Mouse (Mus musculus): ENCODE results near the gene Kcnj11. TPM values are rescaled to one million over a fixed set of nuclear protein-coding genes. Genes with fewer than 3 reads are reported as not detected.

The Kcnj11 gene
- polyA plus RNA-seq, 1 experiment from 2014 or later, result 2.7 TPM

GRCm38 (mm10) chr7:46130723-46131122 is 30.2 kb upstream of the Kcnj11 start:
- H3K4me2 ChIP-seq (ENCODE audit: low read length), result no peak overlapping the region
- H3K4me1 ChIP-seq (ENCODE audit: control insufficient read depth, insufficient read depth, low read length), result peaks cover 14% of the 10 kb centered on the region

GRCm38 (mm10) chr7:46129463-46130179 is 29.1 kb upstream of the Kcnj11 start:
- no peaks in the 10 kb centered on the region for H3K9me3 ChIP-seq (replicated peaks; ENCODE audit: control insufficient read depth, low read length)
- no peak for DNase-seq (ENCODE audit: low spot score)
- peak; percentile 37; the same call in 1 of the 2 replicates for ATAC-seq
- H3K36me3 ChIP-seq (ENCODE audit: control insufficient read depth, insufficient read depth, low read length), result no peaks in the 10 kb centered on the region
- no peak overlapping the region for H3K4me2 ChIP-seq (ENCODE audit: low read length)
- no peak overlapping the region for H3K9ac ChIP-seq (ENCODE audit: low read length)
- 40% methylated on average over 7 of the region's 7 CpGs for WGBS
- H3K27ac ChIP-seq (ENCODE audit: low read depth, low read length), result no peak overlapping the region
- no peaks in the 10 kb centered on the region for H3K27me3 ChIP-seq (replicated peaks; ENCODE audit: control insufficient read depth, insufficient read depth, low read length)
- H3K4me3 ChIP-seq (ENCODE audit: low read depth, low read length), result no peak overlapping the region
- H3K4me1 ChIP-seq (ENCODE audit: control insufficient read depth, insufficient read depth, low read length), result peaks cover 13% of the 10 kb centered on the region

More at GRCm38 (mm10) chr7:46130723-46131122, 30.2 kb upstream of the Kcnj11 start:
- Histone ChIP-seq H3K4me3 (ENCODE audit: low read depth, low read length) (no peak overlapping the region), H3K9ac (ENCODE audit: low read length) (no peak overlapping the region), H3K27ac (ENCODE audit: low read depth, low read length) (no peak overlapping the region), H3K9me3 (replicated peaks; ENCODE audit: control insufficient read depth, low read length) (no peaks in the 10 kb centered on the region), H3K36me3 (ENCODE audit: control insufficient read depth, insufficient read depth, low read length) (no peaks in the 10 kb centered on the region), H3K27me3 (replicated peaks; ENCODE audit: control insufficient read depth, insufficient read depth, low read length) (no peaks in the 10 kb centered on the region)
- DNase-seq (ENCODE audit: low spot score), result no peak
- 69% methylated on average over 7 of the region's 7 CpGs for WGBS
- no peak for ATAC-seq

GRCm38 (mm10) chr7:46128196-46128595 is 27.6 kb upstream of the Kcnj11 start:
- Histone ChIP-seq H3K4me2 (ENCODE audit: low read length) (no peak overlapping the region), H3K4me3 (ENCODE audit: low read depth, low read length) (no peak overlapping the region), H3K36me3 (ENCODE audit: control insufficient read depth, insufficient read depth, low read length) (no peaks in the 10 kb centered on the region), H3K4me1 (ENCODE audit: control insufficient read depth, insufficient read depth, low read length) (peaks cover 14% of the 10 kb centered on the region), H3K9ac (ENCODE audit: low read length) (no peak overlapping the region), H3K27me3 (replicated peaks; ENCODE audit: control insufficient read depth, insufficient read depth, low read length) (no peaks in the 10 kb centered on the region), H3K9me3 (replicated peaks; ENCODE audit: control insufficient read depth, low read length) (no peaks in the 10 kb centered on the region), H3K27ac (ENCODE audit: low read depth, low read length) (0 out of 2 replicates have a peak overlapping the region, but pooled peaks have one; percentile 21)
- 52% methylated on average over 7 of the region's 7 CpGs for WGBS
- ATAC-seq (no peak), DNase-seq (ENCODE audit: low spot score) (no peak)

GRCm38 (mm10) chr7:46125340-46125739 is 24.8 kb upstream of the Kcnj11 start:
- Histone ChIP-seq H3K36me3 (ENCODE audit: control insufficient read depth, insufficient read depth, low read length) (no peaks in the 10 kb centered on the region), H3K4me1 (ENCODE audit: control insufficient read depth, insufficient read depth, low read length) (peaks cover 7% of the 10 kb centered on the region; the same call in 1 of the 2 replicates), H3K9me3 (replicated peaks; ENCODE audit: control insufficient read depth, low read length) (no peaks in the 10 kb centered on the region), H3K4me3 (ENCODE audit: low read depth, low read length) (no peak overlapping the region), H3K27ac (ENCODE audit: low read depth, low read length) (no peak overlapping the region), H3K9ac (ENCODE audit: low read length) (no peak overlapping the region), H3K27me3 (replicated peaks; ENCODE audit: control insufficient read depth, insufficient read depth, low read length) (no peaks in the 10 kb centered on the region), H3K4me2 (ENCODE audit: low read length) (no peak overlapping the region)
- no peak for DNase-seq (ENCODE audit: low spot score)
- 92% methylated on average over 11 of the region's 11 CpGs for WGBS
- ATAC-seq, result no peak

GRCm38 (mm10) chr7:46124460-46124859 is 23.9 kb upstream of the Kcnj11 start:
- Histone ChIP-seq H3K27me3 (replicated peaks; ENCODE audit: control insufficient read depth, insufficient read depth, low read length) (no peaks in the 10 kb centered on the region), H3K4me2 (ENCODE audit: low read length) (no peak overlapping the region), H3K9ac (ENCODE audit: low read length) (no peak overlapping the region), H3K9me3 (replicated peaks; ENCODE audit: control insufficient read depth, low read length) (no peaks in the 10 kb centered on the region), H3K36me3 (ENCODE audit: control insufficient read depth, insufficient read depth, low read length) (no peaks in the 10 kb centered on the region), H3K27ac (ENCODE audit: low read depth, low read length) (0 out of 2 replicates have a peak overlapping the region, but pooled peaks have one; percentile 9), H3K4me3 (ENCODE audit: low read depth, low read length) (no peak overlapping the region), H3K4me1 (ENCODE audit: control insufficient read depth, insufficient read depth, low read length) (peaks cover 7% of the 10 kb centered on the region; the same call in 1 of the 2 replicates)
- DNase-seq (ENCODE audit: low spot score), result peak; percentile 47
- ATAC-seq, result peak; percentile 60; the same call in 1 of the 2 replicates
- 58% methylated on average over 6 of the region's 6 CpGs for WGBS

- Histone ChIP-seq H3K27me3 (replicated peaks; ENCODE audit: control insufficient read depth, insufficient read depth, low read length) (no peaks in the 10 kb centered on the region), H3K4me3 (ENCODE audit: low read depth, low read length) (no peak overlapping the region), H3K4me1 (ENCODE audit: control insufficient read depth, insufficient read depth, low read length) (peaks cover 4% of the 10 kb centered on the region; the same call in 1 of the 2 replicates), H3K9ac (ENCODE audit: low read length) (no peak overlapping the region), H3K27ac (ENCODE audit: low read depth, low read length) (no peak overlapping the region), H3K36me3 (ENCODE audit: control insufficient read depth, insufficient read depth, low read length) (no peaks in the 10 kb centered on the region), H3K4me2 (ENCODE audit: low read length) (no peak overlapping the region), H3K9me3 (replicated peaks; ENCODE audit: control insufficient read depth, low read length) (no peaks in the 10 kb centered on the region)
- ATAC-seq (no peak), DNase-seq (ENCODE audit: low spot score) (no peak)
- WGBS, result 69% methylated on average over 4 of the region's 4 CpGs
These were observed 22.4 kb upstream of the Kcnj11 start for GRCm38 (mm10) chr7:46122964-46123363.

- no peak for DNase-seq (ENCODE audit: low spot score)
- H3K4me1 ChIP-seq (ENCODE audit: control insufficient read depth, insufficient read depth, low read length), result peaks cover 6% of the 10 kb centered on the region; the same call in 1 of the 2 replicates
- H3K27me3 ChIP-seq (replicated peaks; ENCODE audit: control insufficient read depth, insufficient read depth, low read length), result no peaks in the 10 kb centered on the region
- no peak for ATAC-seq
- WGBS, result 94% methylated on average over 16 of the region's 16 CpGs
- no peak overlapping the region for H3K27ac ChIP-seq (ENCODE audit: low read depth, low read length)
- no peaks in the 10 kb centered on the region for H3K9me3 ChIP-seq (replicated peaks; ENCODE audit: control insufficient read depth, low read length)
- H3K9ac ChIP-seq (ENCODE audit: low read length), result no peak overlapping the region
- H3K4me2 ChIP-seq (ENCODE audit: low read length), result no peak overlapping the region
- no peaks in the 10 kb centered on the region for H3K36me3 ChIP-seq (ENCODE audit: control insufficient read depth, insufficient read depth, low read length)
- H3K4me3 ChIP-seq (ENCODE audit: low read depth, low read length), result no peak overlapping the region
These were observed 16.5 kb upstream of the Kcnj11 start for GRCm38 (mm10) chr7:46117035-46117434.

- no peak overlapping the region for H3K27ac ChIP-seq (ENCODE audit: low read depth, low read length)
- H3K4me3 ChIP-seq (ENCODE audit: low read depth, low read length), result no peak overlapping the region
- H3K9ac ChIP-seq (ENCODE audit: low read length), result no peak overlapping the region
- DNase-seq (ENCODE audit: low spot score) (no peak), ATAC-seq (no peak)
- H3K4me2 ChIP-seq (ENCODE audit: low read length), result no peak overlapping the region
- H3K27me3 ChIP-seq (replicated peaks; ENCODE audit: control insufficient read depth, insufficient read depth, low read length), result no peaks in the 10 kb centered on the region
- no peaks in the 10 kb centered on the region for H3K9me3 ChIP-seq (replicated peaks; ENCODE audit: control insufficient read depth, low read length)
- WGBS, result 60% methylated on average over 10 of the region's 10 CpGs
- H3K36me3 ChIP-seq (ENCODE audit: control insufficient read depth, insufficient read depth, low read length), result no peaks in the 10 kb centered on the region
- peaks cover 6% of the 10 kb centered on the region; the same call in 1 of the 2 replicates for H3K4me1 ChIP-seq (ENCODE audit: control insufficient read depth, insufficient read depth, low read length)
These were observed 15.6 kb upstream of the Kcnj11 start for GRCm38 (mm10) chr7:46116118-46116581.

- H3K27ac ChIP-seq (ENCODE audit: low read depth, low read length), result no peak overlapping the region
These were observed 12.9 kb upstream of the Kcnj11 start for GRCm38 (mm10) chr7:46113435-46113834.

More at GRCm38 (mm10) chr7:46113435-46113834, 12.9 kb upstream of the Kcnj11 start:
- Histone ChIP-seq H3K4me3 (ENCODE audit: low read depth, low read length) (no peak overlapping the region), H3K4me2 (ENCODE audit: low read length) (no peak overlapping the region), H3K9me3 (replicated peaks; ENCODE audit: control insufficient read depth, low read length) (no peaks in the 10 kb centered on the region), H3K9ac (ENCODE audit: low read length) (no peak overlapping the region), H3K36me3 (ENCODE audit: control insufficient read depth, insufficient read depth, low read length) (no peaks in the 10 kb centered on the region), H3K27me3 (replicated peaks; ENCODE audit: control insufficient read depth, insufficient read depth, low read length) (no peaks in the 10 kb centered on the region), H3K4me1 (ENCODE audit: control insufficient read depth, insufficient read depth, low read length) (peaks cover 6% of the 10 kb centered on the region; the same call in 1 of the 2 replicates)
- WGBS, result 48% methylated on average over 3 of the region's 3 CpGs
- ATAC-seq (no peak), DNase-seq (ENCODE audit: low spot score) (no peak)

All from forebrain, embryonic 14.5 days (tissue).